Mouse (Mus musculus) testis, adult 2 months (tissue): ENCODE measurements around the gene Serinc2.

ENCODE experiments used
- CTCF ChIP-seq: fragments of 200-500 bp; IDR thresholded peaks from 2 replicates; pipeline ENCODE4 v1.5.1; 2012; ENCODE audit warnings: low read depth, mild to moderate bottlenecking, inconsistent platforms, low read length, moderate library complexity; ENCODE audit not compliant: control insufficient read depth, insufficient read depth, insufficient replicate concordance
- POLR2A ChIP-seq: fragments of 200-500 bp; IDR thresholded peaks from 2 replicates; pipeline ENCODE4 v1.6.1; 2012; ENCODE audit warnings: low read depth, mild to moderate bottlenecking, inconsistent platforms, low read length, moderate library complexity; ENCODE audit not compliant: control insufficient read depth

DNA sequence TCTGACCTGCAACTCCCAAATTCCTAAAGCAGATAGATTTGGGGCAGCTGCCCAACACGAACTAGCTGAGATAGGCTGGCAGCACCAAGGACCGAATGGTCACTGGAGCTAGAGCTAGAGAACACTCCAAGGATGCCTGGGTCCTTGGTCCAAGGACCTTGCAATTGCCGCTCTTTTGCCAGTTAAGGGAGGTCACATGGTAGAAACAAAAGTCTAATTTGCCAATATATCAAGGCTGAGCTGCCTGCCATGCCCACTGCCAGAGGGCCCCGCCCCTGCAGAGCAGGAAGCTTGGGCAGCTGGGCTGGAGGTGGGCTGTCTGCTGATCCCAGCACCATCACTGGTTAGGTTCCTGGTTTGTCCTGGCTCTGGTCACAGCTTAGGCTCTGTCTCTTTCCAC lies 34.5 kb upstream of the Serinc2 start:
- TF ChIP-seq POLR2A (no peak), CTCF (no peak)
